Mouse (Mus musculus) neutrophil, adult 5-6 weeks (primary cell): Measurements from ENCODE around the gene Sae1. TPM values are rescaled to one million over a fixed set of nuclear protein-coding genes. Genes with fewer than 3 reads are reported as not detected.
"Not testable (repeated sequence)": the region's sequence is repeated elsewhere in the genome, so short reads cannot be mapped to it uniquely, and the experiment has no call there.

Experiments
- ATAC-seq: fragments of 151-379, 151-347 bp; 2 replicates; pipeline ENCODE4 v1.8.0; 2017; ENCODE audit warnings: mild to moderate bottlenecking, moderate TSS enrichment; ENCODE audit not compliant: insufficient number of reproducible peaks, poor library complexity, low FRiP score, severe bottlenecking; ENCODE audit errors: extremely low read depth
- total RNA-seq: library from RNA; stranded (forward); fragments of 200-1000 nt; gene quantifications from 2 replicates; pipeline ENCODE4 v1.2.3, GENCODE M21; 2017

Sae1 gene
- total RNA-seq, 1 experiment from 2014 or later = 123 TPM

GRCm38 (mm10) chr7:16313481-16314220, 74.0 kb downstream of the Sae1 start:
- ATAC-seq = peak; percentile 5; the same call in 1 of the 2 replicates

- ATAC-seq = peak; percentile 41
Observed at GRCm38 (mm10) chr7:16312672-16313311, 74.8 kb downstream of the Sae1 start.

- no peak for ATAC-seq
Observed at GRCm38 (mm10) chr7:16312011-16312671, 75.5 kb downstream of the Sae1 start.

- ATAC-seq = no peak
Observed at GRCm38 (mm10) chr7:16311453-16312004, 76.1 kb downstream of the Sae1 start.

GRCm38 (mm10) chr7:16310521-16311452, 76.8 kb downstream of the Sae1 start:
- no peak for ATAC-seq

GRCm38 (mm10) chr7:16310020-16310520, 77.5 kb downstream of the Sae1 start:
- peak; percentile 62 for ATAC-seq

- ATAC-seq = peak; percentile 10
Observed at GRCm38 (mm10) chr7:16309318-16310019, 78.1 kb downstream of the Sae1 start.

GRCm38 (mm10) chr7:16308555-16309317, 78.9 kb downstream of the Sae1 start:
- no peak for ATAC-seq

- not testable (repeated sequence) for ATAC-seq
Observed at GRCm38 (mm10) chr7:16308093-16308492, 79.5 kb downstream of the Sae1 start, which contains the start of gene Bbc3. Gene Bbc3, plus strand, starts transcription at chr7:16308393.

- not testable (repeated sequence) for ATAC-seq
Observed at GRCm38 (mm10) chr7:16307141-16307540, 80.5 kb downstream of the Sae1 start.

GRCm38 (mm10) chr7:16299419-16300035, 88.1 kb downstream of the Sae1 start:
- ATAC-seq = peak; percentile 30; the same call in 1 of the 2 replicates

- ATAC-seq = no peak
Observed at GRCm38 (mm10) chr7:16298927-16299326, 88.7 kb downstream of the Sae1 start.

- ATAC-seq = no peak
Observed at GRCm38 (mm10) chr7:16297616-16298015, 90.0 kb downstream of the Sae1 start.

- peak; percentile 64 for ATAC-seq
Observed at GRCm38 (mm10) chr7:16296766-16297390, 90.7 kb downstream of the Sae1 start.

- no peak for ATAC-seq
Observed at GRCm38 (mm10) chr7:16296146-16296545, 91.5 kb downstream of the Sae1 start.

GRCm38 (mm10) chr7:16295321-16295900, 92.2 kb downstream of the Sae1 start:
- peak; percentile 58 for ATAC-seq
